Mouse (Mus musculus) testis, postnatal 10 days (tissue): ENCODE measurements around the gene Ap1ar.
A peak's percentile ranks its signal among the peaks of the same experiment; 100 is the strongest.

ENCODE experiments used
- DNase-seq: peaks from one replicate; pipeline ENCODE4 v3.0.0; 2021; ENCODE audit warnings: low spot score

Ap1ar gene

GRCm38 (mm10) chr3:127837154-127837865 is at the start of gene Ap1ar:
Gene Ap1ar (minus strand): TSS chr3:127837523.
- peak; percentile 96 for DNase-seq

DNA sequence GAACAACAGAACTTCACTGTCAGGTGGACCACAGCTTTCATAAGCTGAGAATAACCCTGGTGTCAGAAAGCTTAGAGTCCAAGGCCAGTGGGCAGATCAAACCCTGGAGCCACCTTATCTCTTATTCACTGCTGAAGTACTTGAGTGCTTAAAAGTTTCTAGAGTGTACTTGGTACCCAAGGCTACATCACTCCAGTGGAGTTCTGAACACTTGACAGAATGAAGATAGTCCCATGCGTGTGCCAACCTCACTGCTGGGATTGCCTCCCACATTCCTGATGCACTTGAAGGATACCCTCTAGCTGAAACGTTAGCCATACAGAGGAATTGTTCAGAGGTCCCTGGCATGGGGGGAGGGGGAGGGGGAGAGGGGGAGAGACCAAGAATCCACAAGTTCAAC is 44.4 kb upstream of the Ap1ar start:
- DNase-seq, result no peak

- DNase-seq, result no peak
These were observed 42.6 kb upstream of the Ap1ar start for GRCm38 (mm10) chr3:127879968-127880367.

- DNase-seq, result no peak
These were observed 38.2 kb upstream of the Ap1ar start for GRCm38 (mm10) chr3:127875509-127875908.

- no peak for DNase-seq
These were observed 37.7 kb upstream of the Ap1ar start for GRCm38 (mm10) chr3:127875059-127875458.

DNA sequence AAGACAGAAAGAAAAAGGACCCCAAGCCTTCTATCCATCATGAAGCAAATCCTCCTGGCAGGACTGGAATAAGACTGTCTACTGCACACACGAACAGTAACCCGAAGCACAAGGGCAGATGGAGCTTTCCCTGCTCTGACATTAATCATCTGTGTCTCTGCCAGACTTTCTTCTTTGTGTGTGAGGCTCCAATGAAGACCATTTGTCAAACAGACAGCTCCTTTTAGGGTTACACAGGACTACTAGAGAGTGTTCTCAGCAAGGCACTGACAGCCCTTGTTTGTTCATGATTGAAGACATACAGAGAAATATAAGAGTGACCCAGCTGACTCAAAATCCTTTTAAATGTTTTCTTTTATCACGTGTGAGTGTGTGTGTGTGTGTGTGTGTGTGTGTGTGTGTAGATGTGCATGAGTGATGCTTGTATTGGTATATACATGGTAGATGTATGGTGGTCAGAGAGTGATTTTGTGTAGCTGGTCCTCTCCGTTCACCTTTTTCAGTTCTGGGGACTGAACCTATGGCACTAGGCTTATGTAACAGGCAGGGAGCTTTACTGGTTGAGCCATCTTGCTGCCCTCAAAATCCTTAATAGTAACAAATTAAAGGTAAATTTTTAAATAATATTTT is 37.0 kb upstream of the Ap1ar start:
- no peak for DNase-seq

DNA sequence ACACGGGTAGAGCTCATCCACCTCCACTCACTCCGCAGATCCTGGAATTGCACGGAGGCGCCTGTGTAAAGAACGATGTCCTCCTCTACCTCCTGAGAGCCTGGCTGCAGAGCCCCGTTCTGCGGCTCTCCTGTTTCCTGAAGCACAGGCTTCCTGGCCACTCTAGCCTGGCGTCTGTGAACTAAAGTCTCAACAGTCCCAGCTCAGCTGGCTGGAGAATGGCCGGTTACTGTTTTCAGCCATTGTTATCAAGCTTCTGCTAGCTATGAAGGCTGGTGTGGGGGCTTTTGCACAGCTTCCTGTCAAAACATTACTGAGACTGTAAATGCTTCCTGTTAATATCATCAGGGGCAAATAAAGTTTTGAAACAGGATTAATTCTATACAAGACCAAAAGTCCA is 34.3 kb upstream of the Ap1ar start:
- DNase-seq, result no peak

- no peak for DNase-seq
These were observed 31.6 kb upstream of the Ap1ar start for GRCm38 (mm10) chr3:127868880-127869279.

GRCm38 (mm10) chr3:127868046-127868758 is 30.9 kb upstream of the Ap1ar start:
- no peak for DNase-seq

DNA sequence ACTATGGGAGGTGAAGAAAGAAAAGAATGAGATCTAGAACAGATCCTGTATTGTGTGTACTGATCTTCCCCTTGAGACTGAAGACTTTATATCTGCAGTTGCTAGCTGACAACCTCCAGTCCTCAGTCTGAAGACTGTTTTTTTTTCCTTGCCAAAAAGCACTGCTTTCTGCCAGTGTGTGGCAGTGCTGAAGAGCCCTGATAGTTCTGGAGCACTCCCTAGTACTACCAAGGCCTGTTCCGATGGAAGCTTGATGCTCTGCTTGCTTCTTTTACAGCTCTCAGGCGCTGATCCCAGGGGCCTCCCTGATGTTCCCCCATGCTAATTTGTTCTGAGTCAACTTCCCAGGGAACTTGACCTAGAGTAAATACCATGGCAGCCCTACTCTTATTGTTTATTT is 26.9 kb upstream of the Ap1ar start:
- no peak for DNase-seq

DNA sequence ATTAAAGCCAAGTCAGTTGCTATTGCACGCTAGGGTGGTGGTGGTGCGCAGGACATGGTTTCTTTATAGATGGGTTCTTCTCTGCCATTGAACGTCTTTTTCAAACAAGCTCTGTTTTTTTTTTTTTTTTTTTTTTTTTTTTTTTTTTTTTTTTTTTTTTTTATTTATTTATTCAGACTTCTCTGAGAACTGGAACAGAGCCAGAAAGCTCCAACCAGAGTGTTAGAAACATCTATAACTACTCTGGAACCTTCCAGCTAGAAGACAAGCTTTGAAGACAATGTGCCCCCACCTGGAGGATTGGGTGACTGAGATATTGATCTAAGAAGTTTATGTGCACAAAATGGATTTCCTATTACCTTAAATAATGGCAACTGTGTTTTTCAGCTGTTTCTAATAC is 26.2 kb upstream of the Ap1ar start:
- no peak for DNase-seq

- no peak for DNase-seq
These were observed 25.2 kb upstream of the Ap1ar start for GRCm38 (mm10) chr3:127862479-127862878.

DNA sequence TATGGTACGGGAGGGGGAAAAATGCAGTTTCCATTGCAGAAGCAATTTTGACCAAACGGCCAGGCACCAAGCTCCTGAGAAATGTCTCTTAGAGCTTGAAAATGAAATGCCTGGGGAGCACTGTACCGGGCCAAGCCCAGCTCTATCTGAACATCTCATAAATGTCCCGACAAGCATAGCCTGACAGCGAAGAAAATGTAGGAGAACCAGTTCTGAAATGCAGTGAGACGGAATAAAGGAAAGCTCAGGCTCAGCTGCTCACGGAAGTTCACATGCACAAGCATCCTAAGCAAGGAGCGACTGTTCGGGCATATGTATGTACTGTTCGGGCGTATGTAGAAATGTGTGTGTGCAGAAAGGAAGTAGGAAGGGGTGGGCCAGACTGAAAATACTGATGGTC is 24.0 kb upstream of the Ap1ar start:
- DNase-seq, result no peak

DNA sequence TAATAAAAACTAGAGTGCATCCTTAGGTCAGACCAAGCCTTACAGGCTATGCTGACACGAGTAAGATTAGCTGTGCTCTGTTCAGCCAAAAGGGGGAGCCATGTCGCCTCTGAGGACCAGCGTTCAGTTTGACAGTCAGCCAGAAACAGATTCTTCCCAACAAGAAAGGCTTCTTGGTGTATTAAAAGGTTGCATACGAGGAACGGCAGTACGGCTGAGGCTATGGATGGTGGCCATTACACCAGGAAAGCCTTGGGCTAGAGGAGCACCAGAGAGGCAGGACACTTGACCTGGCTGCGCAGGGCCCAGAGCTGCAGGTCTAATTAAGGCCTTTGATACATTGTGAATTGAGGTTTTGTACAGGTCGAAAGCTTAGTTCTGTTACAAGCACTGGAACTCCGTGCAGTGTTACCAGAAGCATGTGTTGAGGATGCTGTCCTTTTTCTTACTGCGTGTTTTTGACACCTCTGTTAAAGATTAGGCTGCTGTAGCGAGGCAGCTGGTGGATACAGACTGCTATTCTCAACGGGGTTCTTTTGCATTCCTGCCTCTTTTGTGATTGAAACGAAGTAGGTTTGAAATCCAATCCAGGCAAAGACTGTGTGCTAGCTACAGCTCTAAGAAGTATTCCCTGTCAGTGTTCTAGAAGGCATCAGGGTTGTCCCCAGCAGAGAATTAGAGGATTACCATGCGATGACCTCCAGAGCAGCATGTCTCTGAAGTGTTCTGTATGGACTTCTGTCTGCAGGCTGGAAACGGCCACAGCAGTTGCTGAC is 16.3 kb upstream of the Ap1ar start:
- peak; percentile 77 for DNase-seq

- DNase-seq, result no peak
These were observed 15.4 kb upstream of the Ap1ar start for GRCm38 (mm10) chr3:127852722-127853121.

- peak; percentile 14 for DNase-seq
These were observed 13.7 kb upstream of the Ap1ar start for GRCm38 (mm10) chr3:127850776-127851646.

DNA sequence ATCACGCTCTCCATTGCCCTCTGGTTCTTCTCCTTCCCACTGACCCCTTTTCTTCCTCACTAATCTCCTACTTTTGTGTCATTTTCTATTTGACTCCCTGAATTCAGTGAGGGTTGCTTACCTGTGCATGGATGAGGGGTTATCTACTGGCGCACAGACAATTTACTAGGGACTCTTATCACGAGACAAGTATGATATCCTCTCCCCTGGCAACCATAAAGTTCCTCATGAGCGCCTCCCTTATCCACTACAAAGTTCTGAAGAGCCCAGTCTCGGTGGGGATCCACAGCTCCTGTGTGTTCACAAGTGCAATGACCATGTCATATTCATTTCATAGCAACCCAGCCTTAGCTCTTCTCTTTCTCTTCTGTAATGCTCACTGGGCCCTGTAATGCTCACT is 12.6 kb upstream of the Ap1ar start:
- peak; percentile 12 for DNase-seq

GRCm38 (mm10) chr3:127848088-127848808 is 10.9 kb upstream of the Ap1ar start:
- peak; percentile 39 for DNase-seq

DNA sequence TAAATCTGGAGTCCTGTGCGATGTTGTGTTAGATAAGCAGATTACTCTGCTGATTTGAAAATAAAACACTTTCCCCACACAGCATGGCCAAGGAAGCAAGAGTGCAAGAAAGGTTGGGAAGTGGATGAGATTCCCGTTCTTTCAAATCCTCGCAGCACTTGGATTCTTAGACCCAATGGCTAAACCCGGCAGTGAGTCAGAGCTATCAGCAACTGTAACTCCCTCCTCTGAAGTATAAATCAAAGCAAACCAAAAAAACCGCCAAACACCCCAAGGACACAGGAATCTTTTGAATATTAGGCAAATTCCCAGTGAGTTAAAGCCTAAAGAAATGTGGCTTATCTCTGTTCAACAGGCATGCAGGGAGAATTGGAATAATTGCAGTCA is 6.6 kb upstream of the Ap1ar start:
- peak; percentile 6 for DNase-seq

DNA sequence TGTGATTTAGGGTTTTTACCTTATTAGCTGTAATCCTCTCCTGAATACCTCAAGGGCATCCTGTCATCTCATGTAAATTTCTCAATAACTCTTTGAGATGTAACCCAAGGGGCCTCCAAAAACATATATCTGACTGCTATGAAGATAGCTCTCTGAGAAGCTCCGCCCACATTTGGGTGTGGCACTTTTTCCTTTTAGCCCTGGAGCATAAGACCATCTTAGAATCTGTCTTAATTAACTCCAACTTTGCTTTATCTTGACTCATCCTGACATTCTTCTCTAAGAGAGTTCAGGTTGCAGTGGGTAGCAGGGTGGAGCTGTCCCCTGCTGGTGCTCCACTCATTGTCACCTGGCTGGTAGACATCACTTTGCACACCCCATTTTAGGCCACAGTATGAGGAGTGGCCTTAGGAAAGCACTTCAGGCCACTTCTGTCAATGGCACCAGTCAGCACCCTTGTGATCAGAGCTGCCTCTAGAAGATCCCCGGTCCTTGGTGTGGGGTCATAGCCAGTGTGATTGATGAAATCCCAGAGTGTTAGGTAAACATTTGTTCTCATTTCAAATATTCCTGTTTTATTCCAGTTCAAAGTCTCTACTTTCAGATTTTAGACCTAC is 6.1 kb upstream of the Ap1ar start:
- peak; percentile 28 for DNase-seq
